Mouse (Mus musculus) fibroblast of lung, adult 2 months (primary cell): ENCODE data around the gene Rem2.

Experiments used
- DNase-seq: peaks from one replicate; pipeline ENCODE4 v3.0.0-alpha.2; 2011; ENCODE audit warnings: low read depth

Rem2 gene

GRCm38 (mm10) chr14:54443712-54444618 is 31.9 kb upstream of the Rem2 start:
- DNase-seq, result peak; percentile 92

GRCm38 (mm10) chr14:54445476-54445875 is 30.4 kb upstream of the Rem2 start:
- DNase-seq, result no peak

- DNase-seq, result no peak
Measured at GRCm38 (mm10) chr14:54453566-54453965, 22.3 kb upstream of the Rem2 start.

- DNase-seq, result no peak
Measured at GRCm38 (mm10) chr14:54454669-54455528, 21.0 kb upstream of the Rem2 start.

- DNase-seq, result no peak
Measured at GRCm38 (mm10) chr14:54457907-54458569, 17.9 kb upstream of the Rem2 start.

- no peak for DNase-seq
Measured at GRCm38 (mm10) chr14:54462146-54462545, 13.8 kb upstream of the Rem2 start.

GRCm38 (mm10) chr14:54463108-54463958 is 12.6 kb upstream of the Rem2 start:
- DNase-seq, result no peak

- DNase-seq, result no peak
Measured at GRCm38 (mm10) chr14:54463959-54464292, 12.0 kb upstream of the Rem2 start, which contains the start of gene Lrp10. Gene Lrp10, plus strand, starts transcription at chr14:54464137.

- peak; percentile 68 for DNase-seq
Measured at GRCm38 (mm10) chr14:54464293-54465005, 11.5 kb upstream of the Rem2 start.

GRCm38 (mm10) chr14:54471467-54471866 is 4.4 kb upstream of the Rem2 start:
- DNase-seq, result no peak

- DNase-seq, result no peak
Measured at GRCm38 (mm10) chr14:54472671-54473070, 3.2 kb upstream of the Rem2 start.

GRCm38 (mm10) chr14:54474744-54475143 is 1.2 kb upstream of the Rem2 start:
- DNase-seq, result no peak

- no peak for DNase-seq
Measured at GRCm38 (mm10) chr14:54477172-54477909, 1.4 kb downstream of the Rem2 start.

GRCm38 (mm10) chr14:54479451-54479920 is 3.6 kb downstream of the Rem2 start:
- DNase-seq, result no peak

GRCm38 (mm10) chr14:54480673-54481072 is 4.8 kb downstream of the Rem2 start:
- no peak for DNase-seq

GRCm38 (mm10) chr14:54481402-54481801 is 5.5 kb downstream of the Rem2 start:
- DNase-seq, result no peak

GRCm38 (mm10) chr14:54482498-54482897 is 6.6 kb downstream of the Rem2 start:
- no peak for DNase-seq

- no peak for DNase-seq
Measured at GRCm38 (mm10) chr14:54485899-54486298, 10.0 kb downstream of the Rem2 start.

GRCm38 (mm10) chr14:54487732-54488131 is 11.8 kb downstream of the Rem2 start:
- no peak for DNase-seq

- DNase-seq, result no peak
Measured at GRCm38 (mm10) chr14:54488350-54488749, 12.4 kb downstream of the Rem2 start.
